Mouse (Mus musculus) urinary bladder, adult 2 months (tissue): ENCODE results near the gene Fam71d. TPM values are rescaled to one million over a fixed set of nuclear protein-coding genes. Genes with fewer than 3 reads are reported as not detected.

Experiments
- DNase-seq: peaks from one replicate; pipeline ENCODE4 v3.0.0; 2022; ENCODE audit warnings: low spot score
- polyA plus RNA-seq: library from polyadenylated mRNA; depleted of rRNA; stranded (reverse); fragments of >200 nt; gene quantifications from 2 replicates; pipeline ENCODE4 v1.2.3, GENCODE M21; 2012; rRNA removed

The Fam71d gene
- 0.07 and 0.24 TPM in 2 replicates for polyA plus RNA-seq

DNA sequence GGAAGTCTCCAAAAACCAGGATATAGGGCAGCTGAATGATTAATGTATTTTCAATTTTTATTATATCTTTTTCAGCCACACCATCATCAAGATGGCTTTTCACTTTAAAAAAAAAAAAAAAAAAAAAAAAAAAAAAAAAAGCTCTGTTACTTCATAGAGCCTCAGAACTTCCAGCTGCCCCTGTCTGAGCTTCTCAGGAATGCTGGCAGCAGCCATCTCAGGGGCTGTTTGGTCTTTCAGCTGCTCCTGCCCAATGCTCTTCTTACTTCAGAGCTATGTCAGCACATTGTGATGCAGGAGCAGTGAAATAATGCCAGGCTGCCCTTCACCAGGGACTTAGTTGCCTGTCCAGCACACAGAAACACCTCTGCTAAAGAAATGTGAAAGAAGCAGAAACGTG lies at the start of gene Fam71d:
Gene Fam71d, plus strand, starts transcription at position 211 of the 400 bp plus-strand sequence.
- DNase-seq: no peak

DNA sequence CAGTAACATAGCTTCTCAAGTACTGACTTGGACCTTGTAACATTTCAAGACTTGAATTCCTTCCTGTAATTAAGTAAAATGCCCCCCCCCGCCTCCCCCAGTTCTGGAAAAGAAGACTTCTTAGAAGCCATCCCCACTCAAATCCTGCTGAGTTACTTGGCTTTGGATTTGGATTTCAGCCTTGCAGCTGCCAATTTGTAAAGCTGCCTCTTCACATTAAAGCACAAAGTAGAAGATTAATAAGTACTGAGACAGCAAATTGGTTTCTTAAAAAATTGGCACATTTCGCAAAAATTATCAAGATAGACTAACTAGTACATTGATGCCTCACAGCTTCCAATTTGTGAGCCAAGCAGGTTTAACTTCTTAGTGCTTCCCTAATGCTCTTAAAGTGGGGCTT lies 47.6 kb upstream of the Fam71d start:
- no peak for DNase-seq

DNA sequence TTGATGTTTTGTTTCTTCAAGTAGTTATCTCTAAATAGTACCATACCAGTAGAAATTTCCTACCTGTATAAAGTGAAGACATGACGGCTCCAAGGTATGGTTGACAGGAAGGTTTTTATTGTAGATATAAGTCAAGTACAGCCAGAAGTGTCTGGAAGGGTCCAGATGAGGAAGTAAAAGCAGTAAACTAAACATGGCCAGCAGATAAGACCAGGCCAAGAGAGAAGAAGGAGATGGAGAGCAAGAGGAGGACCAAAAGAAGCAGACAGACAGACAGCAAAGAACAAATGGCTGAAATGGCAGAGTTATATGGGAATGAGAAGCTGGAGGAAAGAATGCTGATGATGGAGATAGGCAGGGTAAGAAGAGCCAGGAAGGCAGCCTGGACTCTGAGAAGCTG lies 46.1 kb upstream of the Fam71d start:
- DNase-seq: no peak

DNA sequence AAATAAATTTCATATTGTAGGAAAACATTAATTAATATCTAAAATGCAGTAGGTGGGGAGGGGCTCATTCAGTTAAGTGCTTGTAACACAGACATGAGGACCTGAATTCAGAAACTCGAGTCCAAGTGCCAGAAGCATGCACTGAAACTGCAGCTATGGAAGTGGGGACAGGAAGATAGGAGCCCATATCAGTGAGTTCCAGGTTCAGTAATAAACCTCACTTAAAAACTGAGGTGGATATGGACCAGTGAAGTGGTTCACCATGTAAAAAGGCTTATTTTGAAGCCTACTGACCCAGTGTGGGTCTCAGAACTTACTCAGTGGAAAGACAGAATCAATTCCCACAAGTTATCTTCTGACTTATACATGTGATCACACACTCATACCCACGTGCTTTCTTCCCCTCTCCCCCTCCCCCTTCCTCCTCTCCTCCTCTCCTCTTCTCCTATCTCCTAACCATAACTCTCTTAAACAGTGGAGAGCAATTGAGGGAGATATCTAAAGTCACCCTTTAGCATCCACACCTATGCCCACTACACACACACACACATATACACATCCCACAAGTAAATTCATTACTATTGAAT lies 31.5 kb upstream of the Fam71d start:
- no peak for DNase-seq

DNA sequence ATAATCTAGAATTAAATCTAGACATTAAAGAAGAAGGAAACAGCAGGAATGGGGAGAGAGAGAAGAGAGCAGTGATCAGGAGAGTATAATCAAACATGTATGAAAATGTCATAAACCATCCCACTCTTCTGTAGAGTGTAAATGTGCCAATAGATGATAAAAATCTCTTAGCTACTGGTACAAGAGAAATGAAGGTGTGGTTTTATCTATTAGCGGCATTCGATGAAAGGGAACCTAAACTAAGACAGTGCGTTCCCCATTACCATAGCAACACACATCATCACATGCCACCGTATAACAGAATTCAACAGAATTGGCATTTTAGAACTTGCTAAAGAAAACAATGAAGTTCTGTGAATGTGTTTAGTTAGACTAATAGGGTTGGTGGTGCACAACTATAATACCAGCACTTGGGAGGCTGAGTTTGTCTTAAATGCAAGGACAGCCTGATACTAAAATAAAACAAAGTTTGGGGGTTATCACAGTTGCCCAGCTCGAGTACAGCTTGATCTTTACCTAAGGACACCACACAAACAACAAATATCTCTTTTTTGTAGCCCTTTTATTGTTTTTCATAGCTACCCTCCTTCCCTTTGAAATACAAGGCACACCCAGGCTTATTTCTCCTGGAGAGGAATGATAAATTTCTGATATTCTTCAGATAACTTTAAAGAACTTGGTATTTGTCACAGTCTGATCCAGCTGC lies 13.1 kb upstream of the Fam71d start:
- DNase-seq: no peak

DNA sequence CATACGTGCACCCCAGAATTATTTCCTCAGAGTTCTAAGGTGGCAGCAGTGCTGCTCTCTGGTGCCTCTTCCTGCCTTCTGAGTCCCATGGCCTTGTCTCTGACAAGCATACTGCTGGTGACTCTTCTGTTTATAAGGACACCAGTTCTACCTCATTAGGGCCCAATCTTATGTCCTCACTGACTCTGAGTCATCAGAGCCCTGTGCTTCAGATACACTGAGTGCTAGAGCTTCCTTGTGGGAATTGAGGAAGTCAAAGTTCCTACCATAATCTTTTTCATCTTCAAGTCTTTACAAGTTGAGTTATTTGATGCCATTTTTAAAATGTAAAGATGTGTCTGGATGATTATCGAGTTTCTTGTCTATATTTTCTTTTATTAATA lies 12.5 kb upstream of the Fam71d start:
- DNase-seq: no peak

DNA sequence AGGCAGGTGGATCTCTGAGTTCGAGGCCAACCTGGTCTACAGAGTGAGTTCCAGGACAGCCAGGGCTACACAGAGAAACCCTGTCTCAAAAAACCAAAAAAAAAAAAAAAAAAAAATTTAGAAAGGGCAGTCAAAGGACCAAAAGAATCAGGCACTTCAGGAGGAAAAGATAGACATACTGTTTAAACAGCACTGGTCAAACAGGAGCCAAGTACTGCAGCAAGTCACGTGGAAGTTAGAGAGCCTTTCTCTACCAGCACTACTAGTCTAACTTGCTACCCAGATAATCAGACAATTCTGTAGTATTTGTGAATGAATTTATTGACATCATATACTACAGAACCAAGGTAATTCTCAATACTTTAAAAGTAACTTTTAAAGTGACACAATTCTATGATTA lies 10.3 kb upstream of the Fam71d start:
- DNase-seq: no peak

DNA sequence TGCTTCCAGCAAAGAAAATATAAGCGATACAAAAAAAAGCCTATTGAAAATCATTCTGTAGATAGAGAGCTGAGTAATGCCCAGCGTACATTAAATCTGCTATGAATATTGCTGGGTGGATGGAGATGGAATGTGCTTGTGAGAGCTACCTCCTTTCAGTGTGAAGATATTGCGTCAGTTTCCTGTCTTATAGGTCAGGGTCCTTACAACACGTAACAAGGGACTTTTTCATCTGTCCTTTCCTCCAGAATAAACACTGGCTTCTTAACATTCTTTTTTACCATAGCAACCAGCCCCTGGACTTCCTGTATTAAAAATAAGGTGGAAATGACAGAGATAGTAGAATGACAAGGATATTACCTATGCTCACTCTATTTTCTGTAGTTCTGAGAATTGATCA lies 9.1 kb upstream of the Fam71d start:
- no peak for DNase-seq

DNA sequence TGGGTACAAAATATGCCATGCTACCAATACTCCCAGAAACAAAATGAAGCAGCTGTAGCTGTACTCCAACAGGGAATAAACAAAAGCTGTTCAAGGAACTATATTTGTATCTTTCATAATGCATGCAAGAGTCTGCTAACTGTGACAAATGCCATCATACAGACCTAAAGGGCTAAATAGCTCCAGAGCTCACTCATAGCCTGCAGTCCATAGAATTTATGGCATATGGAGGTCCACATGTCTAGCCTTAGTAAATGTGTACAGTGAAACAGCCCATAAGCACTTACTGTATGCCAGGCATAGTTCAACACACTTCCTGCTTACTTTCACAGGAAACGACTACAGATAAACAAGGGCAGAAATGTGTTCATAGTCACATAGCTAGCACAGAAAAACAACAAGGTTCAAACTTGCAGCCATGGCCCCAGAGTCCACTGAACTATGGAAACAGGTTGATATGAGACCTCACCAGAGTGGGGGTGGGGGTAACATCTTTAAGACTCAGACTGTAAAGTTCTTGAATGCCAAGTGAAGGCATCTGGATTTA lies 5.6 kb upstream of the Fam71d start:
- DNase-seq: no peak

DNA sequence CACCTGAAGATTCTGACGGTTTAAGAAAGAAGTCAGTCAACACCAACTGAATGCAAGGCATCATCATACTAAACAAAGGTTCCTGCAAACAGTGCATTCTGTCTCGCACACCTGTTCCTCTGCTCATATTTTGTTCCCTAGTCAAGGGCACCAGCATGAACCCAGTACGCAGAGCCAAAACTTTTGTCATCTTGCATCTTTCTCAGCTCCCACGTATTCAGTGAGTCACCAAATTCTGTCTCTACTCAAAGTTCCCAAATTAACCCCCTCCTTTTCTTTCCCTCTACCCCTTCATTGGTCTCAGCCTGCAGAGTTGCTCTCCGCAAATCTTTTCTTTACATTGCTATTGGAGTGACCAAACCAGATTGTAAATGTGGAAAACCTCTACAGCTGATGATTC lies 2.5 kb upstream of the Fam71d start:
- DNase-seq: no peak

DNA sequence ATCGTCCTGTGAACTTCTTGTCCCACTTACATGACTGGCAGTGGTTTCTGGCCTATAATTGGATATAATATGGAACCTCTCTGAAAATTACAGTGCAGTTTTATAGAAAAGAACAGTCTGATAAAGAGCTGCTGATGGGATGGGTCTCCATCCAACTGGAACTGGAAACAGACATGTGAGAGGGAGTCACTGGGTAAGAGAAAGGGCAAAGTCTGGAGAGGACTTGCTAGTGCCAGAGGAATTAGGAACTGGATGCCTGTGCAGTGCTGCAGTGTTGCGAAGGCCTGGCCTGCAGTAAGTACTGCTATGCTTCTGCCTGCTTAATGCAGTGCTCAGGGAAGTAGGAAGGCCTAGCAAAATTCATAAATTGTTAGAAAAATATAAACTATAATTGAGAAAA lies 1.9 kb downstream of the Fam71d start:
- DNase-seq: no peak

DNA sequence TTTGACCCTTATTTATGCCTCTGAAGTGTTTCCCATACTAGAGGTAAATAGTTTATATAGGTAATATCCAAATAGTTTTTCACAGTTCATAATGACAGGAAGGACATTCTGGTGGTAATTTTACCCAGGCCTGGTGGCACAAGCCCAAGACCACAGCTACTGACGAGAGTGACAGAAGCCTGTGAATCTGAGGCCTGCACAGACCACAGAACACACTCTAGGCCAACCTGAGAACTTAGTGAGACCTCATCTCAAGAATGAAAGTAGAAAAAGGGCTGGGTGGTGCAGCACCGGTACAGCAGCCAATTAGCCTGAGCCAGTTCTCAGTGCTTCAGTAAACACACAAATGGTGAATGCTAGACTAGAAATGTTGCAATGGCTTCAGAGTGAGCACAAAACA lies 26.4 kb downstream of the Fam71d start:
- no peak for DNase-seq

DNA sequence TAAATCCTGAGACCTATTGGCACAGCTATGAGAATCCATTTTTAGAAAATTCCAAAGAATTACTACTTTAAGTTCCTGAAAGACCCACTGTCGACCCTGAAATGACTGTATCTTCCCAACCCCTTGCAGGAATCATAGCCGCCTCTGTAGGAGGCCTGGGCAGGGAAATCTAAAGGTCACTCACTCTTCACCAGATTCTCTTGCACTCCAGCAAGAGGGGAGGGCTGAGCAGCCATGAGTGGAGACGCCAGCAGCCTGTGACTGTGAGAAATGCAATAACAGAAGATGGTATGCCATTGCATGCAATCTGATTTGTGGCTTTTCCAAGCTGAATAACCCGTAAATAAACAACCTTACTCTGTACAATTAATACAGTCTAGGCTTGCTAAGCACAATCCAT lies 36.4 kb downstream of the Fam71d start:
- no peak for DNase-seq

DNA sequence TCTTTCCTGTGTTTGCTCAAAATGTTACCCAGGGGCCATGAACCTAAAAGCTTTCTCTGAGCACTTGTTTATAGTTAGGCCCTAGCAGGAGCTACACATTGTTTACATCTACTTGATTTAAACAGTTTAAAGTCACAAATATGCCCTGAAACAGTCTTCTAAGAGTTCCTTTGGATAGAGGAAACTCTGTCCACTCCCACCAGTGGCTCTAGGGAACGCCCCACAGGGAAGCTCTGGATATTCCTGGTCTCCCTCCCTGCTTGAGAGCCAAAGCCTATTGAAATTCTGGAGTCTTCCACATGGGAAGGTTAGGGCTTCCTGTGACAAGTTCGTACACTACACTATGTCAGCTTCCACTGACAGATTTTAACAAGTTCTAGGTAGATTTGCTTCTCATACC lies 48.3 kb downstream of the Fam71d start:
- no peak for DNase-seq

DNA sequence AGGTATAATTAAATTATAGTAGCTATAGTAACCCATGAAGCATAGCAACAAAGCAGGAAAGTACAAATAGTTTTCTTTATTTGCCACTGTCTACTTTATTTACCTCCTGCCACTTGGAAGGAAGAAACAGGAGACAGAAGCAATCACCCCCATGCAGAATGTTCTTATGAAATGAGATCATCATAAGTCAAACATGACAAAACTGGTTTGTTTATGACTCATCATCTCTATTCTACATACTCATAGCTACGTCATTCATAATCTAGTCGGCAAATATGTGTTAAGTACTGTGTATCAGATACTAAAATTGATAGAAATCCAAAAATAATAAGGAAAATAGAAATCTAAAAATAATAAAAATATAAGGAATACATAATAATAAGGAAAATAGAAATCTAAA lies 49.0 kb downstream of the Fam71d start:
- no peak for DNase-seq

DNA sequence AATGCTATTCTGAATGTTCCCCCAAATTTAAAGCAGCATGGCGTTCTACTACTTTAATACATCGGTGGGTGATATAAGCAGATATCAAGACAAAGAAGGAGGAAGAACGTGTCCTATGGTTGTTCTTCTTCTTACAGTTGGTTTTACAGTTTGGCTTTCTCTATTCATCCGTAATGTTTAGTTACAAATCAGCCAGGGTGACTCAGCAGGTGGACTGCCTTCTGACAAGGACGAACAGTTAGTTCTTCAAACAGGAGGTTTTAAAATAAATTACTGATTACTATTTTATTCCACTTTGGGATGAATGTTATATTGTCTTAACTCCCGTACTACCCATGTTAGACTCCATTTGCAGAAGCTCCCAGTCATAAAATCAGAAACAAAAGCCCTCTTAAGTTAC lies 54.9 kb downstream of the Fam71d start:
- DNase-seq: no peak

DNA sequence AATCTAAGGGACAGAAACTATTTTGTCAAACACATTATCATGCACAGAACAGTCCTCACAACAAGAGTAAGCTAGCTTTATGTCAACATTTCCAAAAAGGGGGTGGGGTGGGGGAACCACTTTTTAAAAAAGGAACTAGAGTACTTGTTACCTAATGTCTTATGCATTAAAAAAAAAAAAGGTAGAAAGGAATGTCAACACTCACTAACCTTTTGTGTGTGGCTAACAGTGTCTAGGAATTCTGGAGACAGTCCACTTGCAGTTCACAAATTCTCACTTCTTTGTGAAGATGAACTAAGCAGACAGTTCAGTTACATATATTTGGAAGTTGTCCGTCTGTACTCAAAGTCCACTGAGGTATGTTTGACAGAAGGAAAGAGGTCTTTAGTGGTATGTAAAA lies 56.1 kb downstream of the Fam71d start:
- no peak for DNase-seq

DNA sequence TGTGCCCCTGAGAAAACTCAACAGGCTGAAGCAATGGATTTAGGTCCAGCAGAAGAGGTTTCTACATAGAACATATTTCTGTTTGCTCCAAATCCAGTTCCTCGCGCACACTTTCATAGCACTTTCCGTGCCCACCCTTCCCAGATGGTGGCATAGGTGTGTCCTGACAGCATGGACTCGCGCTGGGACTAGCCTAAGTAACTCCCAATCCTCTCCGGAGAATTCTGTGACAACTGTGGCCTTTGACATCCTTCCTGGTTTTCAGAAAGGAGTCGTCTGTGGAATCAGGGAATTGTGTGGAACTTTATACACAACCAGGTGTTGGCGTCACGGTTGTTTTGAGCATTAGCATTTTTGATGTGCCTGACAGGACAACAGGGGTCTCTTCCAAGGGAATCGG lies 56.8 kb downstream of the Fam71d start:
- no peak for DNase-seq

DNA sequence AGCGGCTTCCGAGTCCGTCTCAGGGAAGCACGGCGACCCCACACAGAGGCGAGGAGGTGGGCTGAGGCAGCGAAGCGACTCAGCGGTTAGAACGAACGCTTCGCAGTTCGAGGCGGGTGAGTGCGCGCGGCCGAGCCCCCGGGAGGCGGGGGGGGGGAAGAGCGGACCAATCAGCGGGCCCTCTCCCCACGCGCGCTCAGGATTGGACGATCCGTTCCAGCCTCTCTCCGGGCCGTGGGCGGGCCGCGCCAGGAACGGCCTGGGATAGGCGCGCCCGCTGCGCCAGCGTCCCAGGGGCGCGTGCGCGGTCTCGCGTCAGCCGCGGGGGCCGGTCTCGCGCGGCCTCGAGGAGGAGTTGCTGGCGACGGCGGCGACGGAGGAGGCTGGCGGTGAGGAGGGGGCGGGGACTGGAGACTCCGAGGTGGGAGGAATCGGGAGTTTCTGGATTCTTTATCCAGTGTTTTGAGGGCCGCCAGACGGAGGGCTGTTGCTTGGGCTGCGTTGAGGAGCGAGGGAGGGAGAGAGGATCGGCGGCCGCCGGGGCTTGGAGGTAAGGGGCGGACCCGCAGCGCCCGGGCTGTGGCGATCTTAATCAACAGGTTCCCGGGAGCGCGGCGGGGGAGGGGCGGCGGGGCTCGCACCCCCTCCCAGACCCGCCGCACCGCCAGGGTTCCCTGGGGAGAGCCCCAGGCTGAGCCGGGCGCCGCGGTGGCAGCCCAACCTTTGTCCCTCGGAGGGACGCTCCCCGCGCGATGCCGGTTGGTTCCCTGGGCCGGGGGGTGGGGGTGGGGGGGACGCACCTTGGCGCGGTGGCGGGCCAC lies 57.4 kb downstream of the Fam71d start, which contains the start of gene Mpp5:
Gene Mpp5, plus strand, starts transcription at position 351 of the 821 bp plus-strand sequence.
- DNase-seq: peak; percentile 94

DNA sequence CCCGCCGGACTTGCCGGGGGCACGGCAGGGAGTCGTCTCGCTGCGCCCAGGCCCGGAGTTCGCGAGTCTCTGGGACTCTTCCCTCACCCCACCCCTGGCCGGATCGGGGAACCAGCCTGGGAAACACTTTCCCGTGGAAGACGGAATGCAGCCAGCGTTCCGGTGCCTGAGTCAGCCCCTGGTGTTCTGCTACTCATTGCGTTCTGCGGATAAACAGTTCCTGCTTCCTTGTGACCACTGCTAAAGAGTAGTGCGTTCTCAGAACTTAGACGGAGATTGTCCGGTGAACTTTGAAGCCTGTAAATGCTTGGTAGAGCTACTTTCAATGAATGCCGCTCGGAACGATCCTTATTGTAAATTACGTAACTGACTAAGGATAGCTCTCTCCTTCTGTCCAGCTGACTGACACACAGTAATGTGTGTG lies 58.1 kb downstream of the Fam71d start:
- DNase-seq: peak; percentile 66

DNA sequence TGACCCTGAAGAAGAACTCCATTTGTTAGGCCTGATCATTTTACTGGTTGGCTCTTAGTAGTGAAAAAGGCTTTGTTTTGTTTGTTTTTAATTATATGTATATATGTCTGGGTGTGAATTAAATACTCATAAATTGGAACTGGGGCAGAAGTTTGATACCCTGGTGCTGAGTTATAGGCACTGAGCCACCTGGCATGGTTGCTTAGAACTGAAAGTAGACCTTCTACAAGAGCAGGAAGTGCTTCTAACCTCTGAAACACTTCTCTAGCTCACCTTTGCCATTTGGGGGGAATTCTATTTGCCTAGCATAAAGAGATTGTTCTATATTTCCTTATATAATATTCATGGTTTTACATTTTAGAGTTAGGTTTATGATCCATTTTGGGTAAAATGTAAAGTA lies 70.6 kb downstream of the Fam71d start:
- no peak for DNase-seq

DNA sequence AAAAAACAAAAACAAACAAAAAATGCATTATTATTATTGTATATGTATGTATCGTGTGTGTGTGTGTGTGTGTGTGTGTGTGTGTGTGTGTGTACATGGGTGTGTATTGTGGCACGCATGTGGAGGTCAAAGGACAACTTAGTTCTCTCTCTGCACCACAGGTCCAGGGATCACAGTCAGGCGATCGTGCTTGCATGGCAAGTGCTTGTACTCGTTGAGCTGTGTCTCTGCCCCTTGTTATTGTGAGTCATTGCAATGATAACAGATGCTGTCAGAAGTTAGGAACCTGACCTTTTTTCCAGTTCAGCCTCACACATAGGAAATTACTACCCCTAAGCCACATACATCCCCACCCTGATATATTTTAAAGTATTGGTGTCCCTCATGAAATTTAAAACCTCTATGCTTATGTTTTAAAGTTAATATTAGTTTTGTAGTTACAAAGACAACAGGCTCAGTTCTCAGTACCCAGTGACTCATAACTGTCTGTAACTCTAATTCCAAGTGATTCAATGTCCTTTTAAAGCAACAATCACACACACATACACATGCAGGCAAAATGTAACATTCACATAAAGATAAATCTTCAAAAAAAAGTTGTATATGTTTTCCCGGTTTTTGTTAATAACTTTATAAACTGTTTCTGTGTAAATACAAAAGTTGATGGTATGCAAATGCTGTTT lies 77.8 kb downstream of the Fam71d start:
- no peak for DNase-seq
